Mouse (Mus musculus): ENCODE data around the gene Gtf2ird2. TPM values are rescaled to one million over a fixed set of nuclear protein-coding genes. Genes with fewer than 3 reads are reported as not detected.

The Gtf2ird2 gene
- polyA plus RNA-seq (2015; fragmentation: Nextera tagmentation; extraction: Ambion mirVana), result 8.8 and 9.0 TPM in 2 replicates

DNA sequence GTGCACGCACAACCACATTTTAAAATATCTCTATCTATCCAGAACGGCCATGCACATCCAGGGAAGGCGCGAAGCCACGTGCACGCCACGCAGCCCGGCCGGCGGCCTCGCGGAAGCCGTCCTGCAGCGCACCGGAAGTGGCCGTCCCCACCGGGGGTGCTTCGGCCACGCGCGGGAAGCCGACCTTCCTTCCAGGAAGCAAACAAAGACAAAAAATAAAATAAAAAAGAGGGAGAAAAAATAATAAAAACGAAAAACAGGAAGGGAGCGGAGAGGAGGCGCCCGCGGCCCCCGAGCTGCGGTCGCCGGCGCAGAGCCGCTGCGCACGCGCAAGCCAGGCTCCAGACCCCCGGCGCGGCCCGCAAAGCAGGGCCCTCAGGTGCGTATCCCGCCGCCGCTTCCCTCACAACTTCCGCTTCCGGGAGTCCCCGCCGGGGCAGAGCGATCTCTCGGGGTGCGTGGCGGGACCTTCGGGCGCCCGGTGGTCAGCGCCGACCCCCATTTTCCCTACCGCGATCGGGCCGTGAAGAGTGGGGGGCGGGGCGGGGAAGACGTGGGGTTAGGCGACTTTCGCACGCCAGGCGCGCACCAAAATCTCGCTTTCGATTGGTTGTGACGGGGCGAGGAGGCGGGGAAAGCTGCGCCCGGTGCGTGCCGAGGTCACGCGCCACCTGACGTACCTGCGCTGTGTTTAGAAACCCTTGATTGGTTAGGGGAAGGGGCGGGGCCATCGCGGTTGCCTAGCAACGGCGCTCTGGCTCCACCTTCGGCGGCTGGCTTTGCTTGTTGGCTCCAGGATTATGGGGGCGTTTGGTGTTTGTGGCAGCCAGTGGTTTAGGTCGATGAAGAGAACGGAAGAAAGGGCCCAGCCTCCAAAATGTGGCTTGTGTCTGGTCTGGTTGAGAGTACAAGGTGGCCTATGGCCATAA lies at the start of gene Gtf2ird2:
Gene Gtf2ird2 (plus strand): TSS at position 140 of the 929 bp plus-strand sequence.
- no peaks in the 10 kb centered on the region for H3K9me3 ChIP-seq (replicated peaks)
- peak; percentile 97 for ATAC-seq (ENCODE audit: insufficient number of reproducible peaks, low FRiP score, low TSS enrichment, low read depth)
- peaks cover 20% of the 10 kb centered on the region for H3K4me1 ChIP-seq
- peak within 1 kb of the TSS; percentile 58 for H3K9ac ChIP-seq
- peak within 1 kb of the TSS; percentile 89 for H3K4me2 ChIP-seq (replicated peaks)
- under 1% methylated on average over 92 of the region's 92 CpGs for WGBS
- peak within 1 kb of the TSS; percentile 90 for H3K27ac ChIP-seq (replicated peaks)
- H3K27me3 ChIP-seq, result no peaks in the 10 kb centered on the region
- no peaks in the 10 kb centered on the region for H3K36me3 ChIP-seq
- peak within 1 kb of the TSS; percentile 63 for H3K4me3 ChIP-seq (replicated peaks)

DNA sequence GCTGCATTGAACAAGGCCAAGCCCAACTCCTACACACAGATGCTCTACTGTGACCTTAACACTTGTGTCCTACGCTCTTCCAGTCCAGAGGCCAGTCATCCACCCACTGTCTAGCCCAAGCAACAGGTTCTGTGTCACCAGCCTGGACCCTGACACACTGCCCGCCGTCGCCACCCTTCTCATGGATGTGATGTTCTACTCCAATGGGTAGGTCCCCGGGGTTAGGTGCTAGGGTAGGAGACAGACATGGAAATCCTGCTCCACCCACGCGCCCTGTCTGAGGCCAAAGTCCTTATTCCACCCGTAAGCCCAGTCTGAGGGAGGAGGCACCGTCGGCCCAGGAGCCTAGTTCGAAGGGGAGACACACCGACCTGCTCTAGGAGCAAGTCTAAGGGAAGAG lies 47.8 kb upstream of the Gtf2ird2 start:
- WGBS, result 95% methylated on average over 12 of the region's 12 CpGs
- H3K4me2 ChIP-seq (replicated peaks), result no peak overlapping the region
- H3K36me3 ChIP-seq, result peaks cover 35% of the 10 kb centered on the region; the same call in 1 of the 2 replicates
- no peaks in the 10 kb centered on the region for H3K27me3 ChIP-seq
- no peak overlapping the region for H3K4me3 ChIP-seq (replicated peaks)
- H3K9me3 ChIP-seq (replicated peaks), result no peaks in the 10 kb centered on the region
- no peaks in the 10 kb centered on the region for H3K4me1 ChIP-seq
- no peak overlapping the region for H3K27ac ChIP-seq (replicated peaks)
- H3K9ac ChIP-seq, result no peak overlapping the region
- no peak for ATAC-seq (ENCODE audit: insufficient number of reproducible peaks, low FRiP score, low TSS enrichment, low read depth)

- H3K9me3 ChIP-seq (replicated peaks), result no peaks in the 10 kb centered on the region
- 84% methylated on average over 5 of the region's 5 CpGs for WGBS
- no peak for ATAC-seq (ENCODE audit: insufficient number of reproducible peaks, low FRiP score, low TSS enrichment, low read depth)
- H3K4me3 ChIP-seq (replicated peaks), result no peak overlapping the region
- no peak overlapping the region for H3K9ac ChIP-seq
- no peak overlapping the region for H3K4me2 ChIP-seq (replicated peaks)
- no peak overlapping the region for H3K27ac ChIP-seq (replicated peaks)
- no peaks in the 10 kb centered on the region for H3K4me1 ChIP-seq
- H3K36me3 ChIP-seq, result peaks cover 40% of the 10 kb centered on the region; the same call in 1 of the 2 replicates
- no peaks in the 10 kb centered on the region for H3K27me3 ChIP-seq
Observed at GRCm38 (mm10) chr5:134137933-134138332, 45.9 kb upstream of the Gtf2ird2 start.

DNA sequence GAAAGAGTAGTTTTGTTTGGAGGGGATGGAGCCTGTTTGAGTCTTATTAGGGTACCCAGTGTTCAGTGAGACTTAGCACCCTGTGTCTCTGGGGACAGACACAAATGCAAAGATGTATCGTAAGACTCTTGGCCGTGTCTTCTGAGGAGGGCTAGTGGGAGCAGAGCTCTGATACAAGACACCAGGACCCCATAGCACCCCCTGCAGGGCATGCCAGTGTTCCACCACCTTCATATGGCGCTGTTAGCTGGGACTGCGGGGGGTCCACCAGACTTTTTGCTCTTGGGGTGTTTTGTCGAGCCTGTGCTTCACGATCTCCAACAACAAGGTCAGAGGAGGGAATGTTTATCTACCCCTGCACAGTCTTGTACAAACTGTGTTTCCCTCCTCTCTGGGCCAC lies 44.4 kb upstream of the Gtf2ird2 start:
- H3K36me3 ChIP-seq, result peaks cover 35% of the 10 kb centered on the region; the same call in 1 of the 2 replicates
- no peak overlapping the region for H3K27ac ChIP-seq (replicated peaks)
- H3K9me3 ChIP-seq (replicated peaks), result no peaks in the 10 kb centered on the region
- no peak overlapping the region for H3K4me2 ChIP-seq (replicated peaks)
- 84% methylated on average over 6 of the region's 6 CpGs for WGBS
- no peaks in the 10 kb centered on the region for H3K27me3 ChIP-seq
- H3K4me3 ChIP-seq (replicated peaks), result no peak overlapping the region
- H3K9ac ChIP-seq, result no peak overlapping the region
- H3K4me1 ChIP-seq, result no peaks in the 10 kb centered on the region
- ATAC-seq (ENCODE audit: insufficient number of reproducible peaks, low FRiP score, low TSS enrichment, low read depth), result no peak

DNA sequence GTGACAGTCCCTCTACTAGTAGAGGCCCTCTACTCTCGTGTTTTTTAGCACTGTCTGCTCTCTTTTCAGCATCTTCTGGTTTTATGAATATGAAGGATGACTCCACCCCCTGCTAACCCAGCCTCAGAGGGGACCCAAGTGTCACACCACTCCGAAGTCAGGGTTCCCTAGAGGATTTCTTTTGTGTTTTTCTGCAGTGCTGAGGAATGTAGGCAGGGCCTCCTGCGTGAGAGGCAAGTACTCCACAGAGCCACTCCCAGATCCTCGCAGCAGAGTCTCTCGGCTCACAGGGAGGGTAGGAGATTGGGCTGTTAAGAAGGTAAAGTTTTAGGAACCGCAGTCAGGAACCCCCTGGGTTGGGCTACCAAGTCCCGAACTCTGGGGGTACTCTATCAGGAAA lies 42.6 kb upstream of the Gtf2ird2 start:
- H3K9me3 ChIP-seq (replicated peaks), result no peaks in the 10 kb centered on the region
- H3K4me2 ChIP-seq (replicated peaks), result no peak overlapping the region
- no peak overlapping the region for H3K4me3 ChIP-seq (replicated peaks)
- no peaks in the 10 kb centered on the region for H3K27me3 ChIP-seq
- 63% methylated on average over 7 of the region's 7 CpGs for WGBS
- no peak for ATAC-seq (ENCODE audit: insufficient number of reproducible peaks, low FRiP score, low TSS enrichment, low read depth)
- peaks cover 21% of the 10 kb centered on the region; the same call in 1 of the 2 replicates for H3K36me3 ChIP-seq
- H3K4me1 ChIP-seq, result no peaks in the 10 kb centered on the region
- H3K9ac ChIP-seq, result no peak overlapping the region
- no peak overlapping the region for H3K27ac ChIP-seq (replicated peaks)

- Histone ChIP-seq H3K27me3 (no peaks in the 10 kb centered on the region), H3K9ac (no peak overlapping the region), H3K36me3 (0 out of 2 replicates have a peak, but pooled peaks cover 10% of the 10 kb centered on the region), H3K4me3 (replicated peaks) (no peak overlapping the region), H3K4me2 (replicated peaks) (no peak overlapping the region), H3K27ac (replicated peaks) (no peak overlapping the region), H3K9me3 (replicated peaks) (no peaks in the 10 kb centered on the region), H3K4me1 (no peaks in the 10 kb centered on the region)
- 84% methylated on average over 11 of the region's 11 CpGs for WGBS
- no peak for ATAC-seq (ENCODE audit: insufficient number of reproducible peaks, low FRiP score, low TSS enrichment, low read depth)
Observed at GRCm38 (mm10) chr5:134142381-134142780, 41.4 kb upstream of the Gtf2ird2 start.

DNA sequence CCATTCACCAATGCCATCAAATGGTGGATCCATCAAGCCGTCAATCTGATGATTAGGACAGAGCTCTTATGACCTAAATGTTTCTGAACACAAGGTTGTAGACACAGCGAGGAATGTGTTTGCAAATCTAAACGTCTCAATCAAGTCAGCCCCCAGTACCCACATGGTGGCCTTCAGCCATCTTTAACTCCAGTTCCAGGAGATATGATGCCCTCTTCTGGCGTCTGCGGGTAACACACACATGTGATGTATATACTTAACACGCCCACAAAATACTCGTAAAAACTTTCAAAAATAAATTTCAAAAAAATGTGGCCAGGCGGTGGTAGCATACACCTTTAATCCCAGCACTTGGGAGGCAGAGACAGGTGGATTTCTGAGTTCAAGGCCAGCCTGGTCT lies 38.8 kb upstream of the Gtf2ird2 start:
- no peak overlapping the region for H3K27ac ChIP-seq (replicated peaks)
- no peak overlapping the region for H3K4me2 ChIP-seq (replicated peaks)
- H3K36me3 ChIP-seq, result peaks cover 24% of the 10 kb centered on the region
- no peaks in the 10 kb centered on the region for H3K4me1 ChIP-seq
- no peak for ATAC-seq (ENCODE audit: insufficient number of reproducible peaks, low FRiP score, low TSS enrichment, low read depth)
- H3K4me3 ChIP-seq (replicated peaks), result no peak overlapping the region
- WGBS, result 93% methylated on average over 8 of the region's 8 CpGs
- H3K27me3 ChIP-seq, result no peaks in the 10 kb centered on the region
- no peak overlapping the region for H3K9ac ChIP-seq
- no peaks in the 10 kb centered on the region for H3K9me3 ChIP-seq (replicated peaks)

- H3K9ac ChIP-seq, result no peak overlapping the region
- ATAC-seq (ENCODE audit: insufficient number of reproducible peaks, low FRiP score, low TSS enrichment, low read depth), result no peak
- peaks cover 38% of the 10 kb centered on the region for H3K36me3 ChIP-seq
- H3K4me2 ChIP-seq (replicated peaks), result no peak overlapping the region
- H3K27me3 ChIP-seq, result no peaks in the 10 kb centered on the region
- H3K9me3 ChIP-seq (replicated peaks), result no peaks in the 10 kb centered on the region
- H3K4me3 ChIP-seq (replicated peaks), result no peak overlapping the region
- 70% methylated on average over 10 of the region's 10 CpGs for WGBS
- H3K27ac ChIP-seq (replicated peaks), result no peak overlapping the region
- H3K4me1 ChIP-seq, result no peaks in the 10 kb centered on the region
Observed at GRCm38 (mm10) chr5:134147194-134147753, 36.5 kb upstream of the Gtf2ird2 start.

GRCm38 (mm10) chr5:134148153-134148552 lies 35.7 kb upstream of the Gtf2ird2 start:
- Histone ChIP-seq H3K27ac (replicated peaks) (no peak overlapping the region), H3K27me3 (no peaks in the 10 kb centered on the region), H3K9me3 (replicated peaks) (no peaks in the 10 kb centered on the region), H3K4me3 (replicated peaks) (no peak overlapping the region), H3K36me3 (peaks cover 45% of the 10 kb centered on the region), H3K9ac (no peak overlapping the region), H3K4me1 (no peaks in the 10 kb centered on the region), H3K4me2 (replicated peaks) (no peak overlapping the region)
- no peak for ATAC-seq (ENCODE audit: insufficient number of reproducible peaks, low FRiP score, low TSS enrichment, low read depth)
- 91% methylated on average over 4 of the region's 4 CpGs for WGBS

GRCm38 (mm10) chr5:134151895-134152294 lies 31.9 kb upstream of the Gtf2ird2 start:
- Histone ChIP-seq H3K9ac (no peak overlapping the region), H3K4me1 (no peaks in the 10 kb centered on the region), H3K4me2 (replicated peaks) (no peak overlapping the region), H3K27me3 (no peaks in the 10 kb centered on the region), H3K27ac (replicated peaks) (0 out of 2 replicates have a peak overlapping the region, but pooled peaks have one; percentile 30), H3K4me3 (replicated peaks) (no peak overlapping the region), H3K9me3 (replicated peaks) (no peaks in the 10 kb centered on the region), H3K36me3 (peaks cover 70% of the 10 kb centered on the region)
- WGBS, result 83% methylated on average over 11 of the region's 11 CpGs
- no peak for ATAC-seq (ENCODE audit: insufficient number of reproducible peaks, low FRiP score, low TSS enrichment, low read depth)

- H3K27ac ChIP-seq (replicated peaks), result no peak overlapping the region
- H3K4me1 ChIP-seq, result no peaks in the 10 kb centered on the region
- no peak overlapping the region for H3K4me2 ChIP-seq (replicated peaks)
- no peaks in the 10 kb centered on the region for H3K27me3 ChIP-seq
- H3K36me3 ChIP-seq, result peaks cover 79% of the 10 kb centered on the region
- H3K4me3 ChIP-seq (replicated peaks), result no peak overlapping the region
- ATAC-seq (ENCODE audit: insufficient number of reproducible peaks, low FRiP score, low TSS enrichment, low read depth), result no peak
- 91% methylated on average over 7 of the region's 7 CpGs for WGBS
- no peaks in the 10 kb centered on the region for H3K9me3 ChIP-seq (replicated peaks)
- no peak overlapping the region for H3K9ac ChIP-seq
Observed at GRCm38 (mm10) chr5:134155916-134156466, 27.8 kb upstream of the Gtf2ird2 start.

Measured in embryonic facial prominence, embryonic 15.5 days (tissue).